Mouse (Mus musculus) heart, embryonic 11.5 days (tissue): ENCODE data around the gene Stard5. TPM values are rescaled to one million over a fixed set of nuclear protein-coding genes. Genes with fewer than 3 reads are reported as not detected.

Source experiments
- ATAC-seq: fragments of 200-750 bp; cut with Nextera tagmentation; replicated peaks from 2 replicates; pipeline ENCODE4 v1.8.0; 2017; ENCODE audit warnings: moderate library complexity; ENCODE audit not compliant: insufficient number of reproducible peaks, low FRiP score, low TSS enrichment
- H3K27ac ChIP-seq: fragments of 300-500 bp; sonication (generic); 2 replicates; pipeline ENCODE4 v1.5.1; 2014; ENCODE audit warnings: mild to moderate bottlenecking, low read depth, low read length
- H3K27me3 ChIP-seq: fragments of 300-500 bp; sonication (generic); 2 replicates; pipeline ENCODE4 v1.6.1; 2014; ENCODE audit warnings: mild to moderate bottlenecking, low read length, mixed read lengths; ENCODE audit not compliant: control insufficient read depth, insufficient read depth
- H3K36me3 ChIP-seq: fragments of 300-500 bp; sonication (generic); 2 replicates; pipeline ENCODE4 v1.6.1; 2014; ENCODE audit warnings: mild to moderate bottlenecking, low read length, moderate library complexity, mixed read lengths; ENCODE audit not compliant: control insufficient read depth, insufficient read depth
- H3K4me1 ChIP-seq: fragments of 300-500 bp; sonication (generic); 2 replicates; pipeline ENCODE4 v1.6.1; 2014; ENCODE audit warnings: low read length; ENCODE audit not compliant: control insufficient read depth, insufficient read depth
- H3K4me2 ChIP-seq: fragments of 300-500 bp; sonication (generic); 2 replicates; pipeline ENCODE4 v1.6.1; 2014; ENCODE audit warnings: mild to moderate bottlenecking, moderate library complexity
- H3K4me3 ChIP-seq: fragments of 300-500 bp; sonication (generic); 2 replicates; pipeline ENCODE4 v1.5.1; 2014; ENCODE audit warnings: low read depth, low read length
- H3K9ac ChIP-seq: fragments of 300-500 bp; sonication (generic); 2 replicates; pipeline ENCODE4 v1.6.1; 2014; ENCODE audit warnings: mild to moderate bottlenecking, low read depth, low read length, moderate library complexity
- H3K9me3 ChIP-seq: fragments of 300-500 bp; sonication (generic); replicated peaks from 2 replicates; pipeline ENCODE4 v1.6.1; 2016; ENCODE audit warnings: low read length; ENCODE audit not compliant: control insufficient read depth
- WGBS: fragments of 180-500 bp; shearing (Covaris S2); extraction: QIAGEN DNeasy Blood & Tissue Kit; methylation state at CpG from one replicate; pipeline ENCODE4 v1.1.7; 2014; ENCODE audit not compliant: insufficient replicate concordance; 5-methylcytosine and 5-hydroxymethylcytosine counted together
- polyA plus RNA-seq: library from polyadenylated mRNA; unstranded; fragments of >200 nt; fragmentation: Nextera tagmentation; extraction: Ambion mirVana; gene quantifications from 2 replicates; pipeline ENCODE4 v1.2.1, GENCODE M21; 2014

The Stard5 gene
- polyA plus RNA-seq, 1 experiment from 2014 or later, result 30.0 TPM

GRCm38 (mm10) chr7:83606796-83607195, 25.0 kb upstream of the Stard5 start:
- H3K36me3 ChIP-seq, result no peaks in the 10 kb centered on the region
- H3K4me1 ChIP-seq, result no peaks in the 10 kb centered on the region
- no peak overlapping the region for H3K4me2 ChIP-seq
- no peak for ATAC-seq
- H3K27ac ChIP-seq, result no peak overlapping the region
- no peak overlapping the region for H3K4me3 ChIP-seq
- H3K9me3 ChIP-seq, result no peaks in the 10 kb centered on the region
- no peaks in the 10 kb centered on the region; the same call in 1 of the 2 replicates for H3K27me3 ChIP-seq
- 85% methylated on average over 2 of the region's 2 CpGs for WGBS
- H3K9ac ChIP-seq, result no peak overlapping the region

- Histone ChIP-seq H3K4me3 (no peak overlapping the region), H3K9ac (no peak overlapping the region), H3K4me2 (no peak overlapping the region), H3K9me3 (no peaks in the 10 kb centered on the region), H3K27me3 (no peaks in the 10 kb centered on the region), H3K36me3 (no peaks in the 10 kb centered on the region), H3K27ac (no peak overlapping the region), H3K4me1 (no peaks in the 10 kb centered on the region)
- WGBS, result 94% methylated on average over 4 of the region's 4 CpGs
- no peak for ATAC-seq
These were observed 21.9 kb upstream of the Stard5 start for GRCm38 (mm10) chr7:83609891-83610290.

- Histone ChIP-seq H3K27me3 (no peaks in the 10 kb centered on the region), H3K36me3 (no peaks in the 10 kb centered on the region), H3K4me1 (no peaks in the 10 kb centered on the region), H3K4me3 (no peak overlapping the region), H3K27ac (no peak overlapping the region), H3K4me2 (no peak overlapping the region), H3K9me3 (no peaks in the 10 kb centered on the region), H3K9ac (no peak overlapping the region)
- no peak for ATAC-seq
- 74% methylated on average over 1 of the region's 1 CpGs for WGBS
These were observed 19.9 kb upstream of the Stard5 start for GRCm38 (mm10) chr7:83611886-83612285.

- 83% methylated on average over 3 of the region's 3 CpGs for WGBS
- H3K27me3 ChIP-seq, result no peaks in the 10 kb centered on the region
- H3K9ac ChIP-seq, result no peak overlapping the region
- H3K4me2 ChIP-seq, result no peak overlapping the region
- H3K4me1 ChIP-seq, result no peaks in the 10 kb centered on the region
- no peak overlapping the region for H3K27ac ChIP-seq
- ATAC-seq, result no peak
- no peaks in the 10 kb centered on the region for H3K36me3 ChIP-seq
- no peaks in the 10 kb centered on the region for H3K9me3 ChIP-seq
- no peak overlapping the region for H3K4me3 ChIP-seq
These were observed 16.5 kb upstream of the Stard5 start for GRCm38 (mm10) chr7:83615272-83615671.

GRCm38 (mm10) chr7:83615815-83616214, 15.9 kb upstream of the Stard5 start:
- H3K9ac ChIP-seq, result no peak overlapping the region
- H3K4me3 ChIP-seq, result no peak overlapping the region
- no peaks in the 10 kb centered on the region for H3K9me3 ChIP-seq
- no peaks in the 10 kb centered on the region for H3K4me1 ChIP-seq
- H3K4me2 ChIP-seq, result no peak overlapping the region
- H3K27me3 ChIP-seq, result no peaks in the 10 kb centered on the region
- no peaks in the 10 kb centered on the region for H3K36me3 ChIP-seq
- H3K27ac ChIP-seq, result no peak overlapping the region
- 89% methylated on average over 8 of the region's 8 CpGs for whole genome bisulfite sequencing
- ATAC-seq, result no peak

- no peak overlapping the region for H3K4me3 ChIP-seq
- no peak overlapping the region for H3K9ac ChIP-seq
- no peaks in the 10 kb centered on the region for H3K4me1 ChIP-seq
- H3K36me3 ChIP-seq, result no peaks in the 10 kb centered on the region
- no peaks in the 10 kb centered on the region for H3K27me3 ChIP-seq
- no peak overlapping the region for H3K4me2 ChIP-seq
- H3K27ac ChIP-seq, result no peak overlapping the region
- ATAC-seq, result no peak
- H3K9me3 ChIP-seq, result no peaks in the 10 kb centered on the region
- WGBS, result 81% methylated on average over 3 of the region's 3 CpGs
These were observed 15.5 kb upstream of the Stard5 start for GRCm38 (mm10) chr7:83616268-83616667.

GRCm38 (mm10) chr7:83618709-83619108, 13.1 kb upstream of the Stard5 start:
- H3K4me3 ChIP-seq, result no peak overlapping the region
- no peaks in the 10 kb centered on the region for H3K9me3 ChIP-seq
- no peaks in the 10 kb centered on the region for H3K36me3 ChIP-seq
- H3K4me2 ChIP-seq, result no peak overlapping the region
- no peak overlapping the region for H3K9ac ChIP-seq
- H3K27me3 ChIP-seq, result no peaks in the 10 kb centered on the region
- no peak for ATAC-seq
- no peaks in the 10 kb centered on the region for H3K4me1 ChIP-seq
- WGBS, result 85% methylated on average over 1 of the region's 1 CpGs
- no peak overlapping the region for H3K27ac ChIP-seq

- Histone ChIP-seq H3K4me1 (no peaks in the 10 kb centered on the region), H3K36me3 (no peaks in the 10 kb centered on the region), H3K27me3 (no peaks in the 10 kb centered on the region), H3K27ac (no peak overlapping the region), H3K9me3 (no peaks in the 10 kb centered on the region), H3K9ac (no peak overlapping the region), H3K4me3 (no peak overlapping the region), H3K4me2 (no peak overlapping the region)
- ATAC-seq, result no peak
- WGBS, result 90% methylated on average over 6 of the region's 6 CpGs
These were observed 9.2 kb upstream of the Stard5 start for GRCm38 (mm10) chr7:83622582-83622981.

GRCm38 (mm10) chr7:83624065-83624464, 7.7 kb upstream of the Stard5 start:
- Histone ChIP-seq H3K4me1 (no peaks in the 10 kb centered on the region), H3K27me3 (no peaks in the 10 kb centered on the region), H3K4me3 (no peak overlapping the region), H3K36me3 (no peaks in the 10 kb centered on the region), H3K27ac (no peak overlapping the region), H3K9ac (no peak overlapping the region), H3K9me3 (no peaks in the 10 kb centered on the region), H3K4me2 (no peak overlapping the region)
- ATAC-seq, result no peak
- 61% methylated on average over 1 of the region's 1 CpGs for WGBS
